Mouse (Mus musculus): ENCODE data around the gene Aass. TPM values are rescaled to one million over a fixed set of nuclear protein-coding genes. Genes with fewer than 3 reads are reported as not detected.
"Not testable (repeated sequence)": the region's sequence is repeated elsewhere in the genome, so short reads cannot be mapped to it uniquely, and the experiment has no call there.

Gene Aass
- total RNA-seq, 2 experiments from 2014 or later = 4.5 to 5.2 TPM

GRCm38 (mm10) chr6:23114781-23115180, 18.0 kb downstream of the Aass start:
- intact Hi-C loops (cut with DNase I) = no loop called here
- no peak for DNase-seq (ENCODE audit: extremely low spot score in 1 of 2, low spot score in 2 of 2)
- TF ChIP-seq CTCF (IDR thresholded peaks at IDR 0.05) = no peak
- H3K4me3 ChIP-seq = no peak overlapping the region
- no peak overlapping the region for H3K27ac ChIP-seq

GRCm38 (mm10) chr6:23107069-23107468, 25.7 kb downstream of the Aass start:
- no peak for DNase-seq (ENCODE audit: extremely low spot score in 1 of 2, low spot score in 2 of 2)
- intact Hi-C loops (cut with DNase I) = no loop called here
- TF ChIP-seq CTCF (IDR thresholded peaks at IDR 0.05) = no peak

GRCm38 (mm10) chr6:23106373-23106772, 26.4 kb downstream of the Aass start:
- Histone ChIP-seq H3K4me3 (no peak overlapping the region), H3K27ac (no peak overlapping the region)
- intact Hi-C loops (cut with DNase I) = no loop called here
- DNase-seq (ENCODE audit: extremely low spot score in 1 of 2, low spot score in 2 of 2) = no peak
- TF ChIP-seq CTCF (IDR thresholded peaks at IDR 0.05) = no peak

More at GRCm38 (mm10) chr6:23107069-23107468, 25.7 kb downstream of the Aass start:
- Histone ChIP-seq H3K27ac (no peak overlapping the region), H3K4me3 (no peak overlapping the region)

GRCm38 (mm10) chr6:23090346-23091055, 42.3 kb downstream of the Aass start:
- intact Hi-C loops (cut with DNase I); H3K4me3 ChIP-seq; H3K27ac ChIP-seq; DNase-seq (ENCODE audit: extremely low spot score in 1 of 2, low spot score in 2 of 2): not testable (repeated sequence)

DNA sequence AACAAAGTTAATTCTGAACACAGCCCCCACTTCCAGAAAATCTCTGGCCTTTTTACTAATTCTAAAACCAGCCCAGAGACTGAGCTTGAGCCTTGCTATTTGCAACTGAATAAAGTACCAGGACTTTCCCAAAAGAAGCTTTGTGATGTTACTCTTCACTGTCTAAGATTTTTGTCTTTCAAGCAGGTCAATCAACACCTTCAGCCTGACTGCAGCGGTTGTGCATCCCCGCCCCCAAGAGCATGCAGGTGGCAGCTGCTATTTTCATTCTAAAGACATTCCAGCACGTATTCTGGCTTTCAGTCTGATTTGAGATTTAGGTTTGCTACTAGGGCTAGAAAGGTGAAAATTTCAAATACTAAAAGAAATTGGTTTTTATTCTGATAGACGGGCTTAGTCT, 43.5 kb downstream of the Aass start:
- H3K4me3 ChIP-seq; DNase-seq (ENCODE audit: extremely low spot score in 1 of 2, low spot score in 2 of 2); H3K27ac ChIP-seq; intact Hi-C loops (cut with DNase I): not testable (repeated sequence)

- Histone ChIP-seq H3K4me3 (no peak overlapping the region), H3K27ac (no peak overlapping the region)
- TF ChIP-seq CTCF (IDR thresholded peaks at IDR 0.05) = no peak
- DNase-seq (ENCODE audit: extremely low spot score in 1 of 2, low spot score in 2 of 2) = no peak
- intact Hi-C loops (cut with DNase I) = no loop called here
Measured at GRCm38 (mm10) chr6:23084587-23085421, 48.0 kb downstream of the Aass start.

GRCm38 (mm10) chr6:23079991-23080680, 52.6 kb downstream of the Aass start:
- Histone ChIP-seq H3K27ac (no peak overlapping the region), H3K4me3 (no peak overlapping the region)
- no peak for DNase-seq (ENCODE audit: extremely low spot score in 1 of 2, low spot score in 2 of 2)
- no peak for TF ChIP-seq CTCF (IDR thresholded peaks at IDR 0.05)
- intact Hi-C loops (cut with DNase I) = no loop called here

GRCm38 (mm10) chr6:23078273-23078672, 54.5 kb downstream of the Aass start:
- no peak overlapping the region for H3K27ac ChIP-seq
- no peak for TF ChIP-seq CTCF (IDR thresholded peaks at IDR 0.05)
- no peak for DNase-seq (ENCODE audit: extremely low spot score in 1 of 2, low spot score in 2 of 2)

GRCm38 (mm10) chr6:23076060-23076459, 56.7 kb downstream of the Aass start:
- Histone ChIP-seq H3K27ac (no peak overlapping the region), H3K4me3 (no peak overlapping the region)
- intact Hi-C loops (cut with DNase I) = no loop called here
- TF ChIP-seq CTCF (IDR thresholded peaks at IDR 0.05) = no peak
- DNase-seq (ENCODE audit: extremely low spot score in 1 of 2, low spot score in 2 of 2) = no peak

More at GRCm38 (mm10) chr6:23078273-23078672, 54.5 kb downstream of the Aass start:
- intact Hi-C loops (cut with DNase I) = no loop called here
- no peak overlapping the region for H3K4me3 ChIP-seq

DNA sequence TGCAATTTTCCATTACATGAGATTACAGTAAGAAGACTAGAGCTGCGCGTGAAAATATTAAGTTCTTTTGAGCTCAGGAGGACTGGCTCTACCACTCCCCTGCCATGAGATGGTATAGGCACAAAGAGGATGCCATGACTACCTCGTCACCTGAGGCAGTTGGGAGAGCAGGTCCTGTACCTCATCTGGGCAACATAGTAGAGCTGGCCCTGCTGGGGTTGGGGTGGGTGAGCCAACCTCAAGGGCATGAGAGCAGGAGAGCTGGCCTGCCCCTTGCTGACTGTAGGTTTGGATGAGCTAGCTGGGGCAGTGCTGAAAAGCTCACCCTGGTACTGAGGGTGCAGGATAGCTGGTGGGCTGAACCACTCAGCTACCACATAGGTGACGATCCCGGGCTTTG, 77.1 kb downstream of the Aass start:
- DNase-seq (ENCODE audit: extremely low spot score in 1 of 2, low spot score in 2 of 2) = no peak
- no peak for TF ChIP-seq CTCF (IDR thresholded peaks at IDR 0.05)
- Histone ChIP-seq H3K27ac (no peak overlapping the region), H3K4me3 (no peak overlapping the region)
- intact Hi-C loops (cut with DNase I) = no loop called here

DNA sequence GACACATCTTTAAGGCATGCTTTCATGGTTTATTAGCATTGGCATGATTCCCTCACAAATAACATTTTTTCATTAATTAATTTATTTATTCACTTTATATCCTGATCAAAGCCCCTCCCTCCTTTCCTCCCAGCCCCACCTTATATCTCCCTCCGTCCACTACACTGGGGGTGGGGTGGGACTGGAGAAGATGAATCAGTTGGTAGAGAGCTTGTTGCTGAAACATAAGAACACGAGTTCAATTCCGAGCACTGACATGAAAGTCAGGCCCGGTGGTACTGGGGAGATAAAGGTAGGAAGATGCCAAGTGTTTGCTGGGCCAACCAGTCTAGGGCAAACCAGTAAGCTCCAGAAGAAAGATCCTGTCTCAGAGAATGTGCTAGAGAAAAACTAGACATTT, 84.0 kb downstream of the Aass start:
- intact Hi-C loops (cut with DNase I) = no loop called here
- no peak for TF ChIP-seq CTCF (IDR thresholded peaks at IDR 0.05)

GRCm38 (mm10) chr6:23028251-23028650, 104.5 kb downstream of the Aass start:
- no peak overlapping the region for H3K27ac ChIP-seq
- no peak overlapping the region for H3K4me3 ChIP-seq
- no peak for TF ChIP-seq CTCF (IDR thresholded peaks at IDR 0.05)
- DNase-seq (ENCODE audit: extremely low spot score in 1 of 2, low spot score in 2 of 2) = no peak
- intact Hi-C loops (cut with DNase I) = no loop called here

More for the DNA sequence above, 84.0 kb downstream of the Aass start:
- no peak for DNase-seq (ENCODE audit: extremely low spot score in 1 of 2, low spot score in 2 of 2)
- H3K4me3 ChIP-seq = no peak overlapping the region
- H3K27ac ChIP-seq = no peak overlapping the region

Other genes with a start within 250 kb of the Aass start
- under 1 TPM; 0.19 to 0.23 TPM for gene Fezf1, start 115.4 kb upstream of the Aass start, total RNA-seq (2021)

Measured in left cerebral cortex, adult 2 months (tissue).